Mouse (Mus musculus) CH12.LX (cell line): Measurements from ENCODE around the gene Wscd1.

Experiments
- BHLHE40 ChIP-seq: IDR thresholded peaks from 2 replicates; pipeline ENCODE4 v1.6.1; 2011; ENCODE audit warnings: mild to moderate bottlenecking, low read depth, low read length, improper control_type of control experiment
- EP300 ChIP-seq: IDR thresholded peaks from 2 replicates; pipeline ENCODE4 v1.6.1; 2011; ENCODE audit warnings: low read length, improper control_type of control experiment
- JUN ChIP-seq: IDR thresholded peaks from 2 replicates; pipeline ENCODE4 v1.6.1; 2011; ENCODE audit warnings: low read depth, mild to moderate bottlenecking, low read length, improper control_type of control experiment, moderate library complexity; ENCODE audit not compliant: insufficient read depth
- MAZ ChIP-seq: IDR thresholded peaks from 2 replicates; pipeline ENCODE4 v1.6.1; 2012; ENCODE audit warnings: low read depth, mild to moderate bottlenecking, inconsistent platforms, low read length, improper control_type of control experiment, moderate library complexity
- SMC3 ChIP-seq: IDR thresholded peaks from 2 replicates; pipeline ENCODE4 v1.6.1; 2011; ENCODE audit warnings: low read depth, low read length, improper control_type of control experiment
- USF2 ChIP-seq: conservative IDR thresholded peaks from 2 replicates; pipeline ENCODE4 v1.6.1; 2011; ENCODE audit warnings: low read depth, low read length, improper control_type of control experiment
- ZMIZ1 ChIP-seq: IDR thresholded peaks from 2 replicates; pipeline ENCODE4 v1.6.1; 2012; ENCODE audit warnings: low read depth, mild to moderate bottlenecking, inconsistent platforms, low read length, improper control_type of control experiment
- ZNF384 ChIP-seq: IDR thresholded peaks from 2 replicates; pipeline ENCODE4 v1.6.1; 2012; ENCODE audit warnings: low read depth, low read length, improper control_type of control experiment, inconsistent platforms

DNA sequence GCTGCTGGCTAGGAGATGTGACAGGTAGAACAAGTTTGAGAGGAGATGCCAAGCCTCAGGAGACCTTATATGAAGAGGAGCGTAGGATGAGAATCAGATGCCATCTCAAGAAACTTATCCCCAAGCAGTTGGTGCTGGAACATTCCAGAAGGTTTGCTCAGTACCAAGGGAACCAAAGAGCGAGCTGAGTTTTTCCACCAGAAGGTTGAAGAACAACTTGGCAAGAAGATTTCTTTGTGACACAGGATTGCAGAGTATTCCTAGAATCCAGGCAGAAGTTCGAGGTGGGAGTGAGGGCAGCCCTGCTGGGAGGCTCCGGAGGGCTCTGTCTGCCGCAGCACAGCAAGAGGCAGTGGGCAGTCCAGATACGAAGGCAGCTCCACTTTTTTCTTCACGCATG is 21.4 kb downstream of the Wscd1 start:
- no peak for TF ChIP-seq ZMIZ1
- TF ChIP-seq EP300: no peak
- TF ChIP-seq MAZ: no peak
- no peak for TF ChIP-seq SMC3
- TF ChIP-seq USF2: no peak
- TF ChIP-seq JUN: no peak
- TF ChIP-seq BHLHE40: no peak
- no peak for TF ChIP-seq ZNF384
